Mouse (Mus musculus) cerebellum, postnatal 14 days (tissue): ENCODE measurements around the gene Selenop.
"Not testable (repeated sequence)": the region's sequence is repeated elsewhere in the genome, so short reads cannot be mapped to it uniquely, and the experiment has no call there.

Experiments used
- DNase-seq, 2 experiments: peaks; one replicate each; pipeline ENCODE4 v3.0.0; 2021; ENCODE audit warnings: mixed read lengths in 2 of 2

The Selenop gene

DNA sequence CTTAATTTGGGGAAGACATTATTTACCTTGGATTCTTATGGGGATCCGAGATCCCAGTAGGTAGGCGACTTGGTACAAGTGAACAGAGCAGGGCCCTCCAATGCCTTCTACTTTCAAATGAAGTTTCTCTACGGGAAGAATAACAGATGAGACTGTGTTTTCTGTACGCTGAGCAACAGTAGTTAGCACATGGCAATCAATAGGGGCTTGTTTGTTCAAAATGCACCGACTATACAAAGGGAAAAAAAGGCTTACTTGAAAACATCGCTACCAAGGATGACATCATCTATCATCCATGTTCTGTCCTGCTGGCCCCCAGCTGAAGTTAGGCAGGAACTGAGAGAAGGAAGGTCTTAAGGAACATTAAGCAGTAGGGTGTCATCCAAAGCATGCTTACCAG, at the start of gene Selenop:
Gene Selenop, plus strand, starts transcription at position 301 of the 400 bp plus-strand sequence.
- no peak for DNase-seq

DNA sequence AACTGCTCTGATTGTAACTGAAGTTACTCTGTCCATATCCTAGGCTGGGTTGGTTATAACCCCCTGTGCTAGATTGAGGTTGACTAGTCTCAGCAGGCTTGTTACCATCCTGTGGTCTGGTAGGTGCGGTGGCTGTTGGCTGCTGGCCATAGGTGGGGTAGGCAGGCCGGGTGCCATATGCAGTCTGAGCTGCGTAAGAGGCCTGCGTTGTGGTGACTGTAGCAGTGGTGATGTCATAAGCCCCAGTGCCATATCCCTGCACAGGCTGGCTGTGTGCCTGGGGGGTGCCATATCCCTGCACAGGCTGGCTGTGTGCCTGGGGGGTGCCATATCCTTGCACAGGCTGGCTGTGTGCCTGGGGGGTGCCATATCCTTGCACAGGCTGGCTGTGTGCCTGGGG, 49.7 kb upstream of the Selenop start:
- DNase-seq, result not testable (repeated sequence)

- DNase-seq, result no peak
Observed at GRCm38 (mm10) chr15:3222803-3223437, 45.4 kb upstream of the Selenop start.

DNA sequence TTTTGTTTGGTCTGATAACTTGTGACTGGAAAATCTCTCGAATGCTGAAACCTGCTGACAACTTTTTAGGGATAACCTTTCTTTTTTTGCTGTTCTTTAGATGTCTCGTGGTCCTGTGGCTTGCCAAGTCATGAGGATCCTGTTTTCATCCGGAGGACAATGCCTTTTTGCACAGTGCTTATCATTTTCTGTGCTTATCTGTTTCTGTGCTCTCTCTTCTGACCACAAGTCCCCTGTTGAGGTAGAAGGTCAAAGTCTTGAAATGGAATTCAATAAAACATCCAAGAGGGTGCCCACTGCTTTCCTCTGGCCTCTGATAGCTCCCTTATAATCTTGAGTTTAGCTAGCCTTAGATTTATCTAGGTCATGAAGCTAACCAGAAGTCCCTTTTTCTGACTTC, 41.8 kb upstream of the Selenop start:
- no peak for DNase-seq

- DNase-seq, result no peak
Observed at GRCm38 (mm10) chr15:3228185-3228584, 40.2 kb upstream of the Selenop start.

DNA sequence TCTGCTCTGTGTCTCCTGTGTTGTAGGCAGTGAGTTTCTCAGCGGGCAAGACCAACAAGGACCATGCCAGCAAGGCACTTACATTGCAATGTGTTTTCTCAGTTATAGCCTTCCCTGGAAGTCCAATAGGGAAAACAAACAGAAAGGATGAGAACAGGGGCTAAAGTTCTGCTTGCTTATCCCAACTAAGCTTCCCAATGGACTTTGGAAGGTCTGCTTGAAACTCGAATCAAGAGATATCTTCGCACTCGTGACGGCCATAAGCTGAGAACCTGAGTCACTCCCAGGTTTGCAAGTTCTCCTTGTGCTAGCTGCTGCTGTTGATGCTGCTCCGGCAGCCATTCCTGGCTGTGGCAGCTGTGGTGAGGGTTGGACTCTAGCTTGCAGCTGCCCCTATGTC, 39.4 kb upstream of the Selenop start:
- no peak for DNase-seq

DNA sequence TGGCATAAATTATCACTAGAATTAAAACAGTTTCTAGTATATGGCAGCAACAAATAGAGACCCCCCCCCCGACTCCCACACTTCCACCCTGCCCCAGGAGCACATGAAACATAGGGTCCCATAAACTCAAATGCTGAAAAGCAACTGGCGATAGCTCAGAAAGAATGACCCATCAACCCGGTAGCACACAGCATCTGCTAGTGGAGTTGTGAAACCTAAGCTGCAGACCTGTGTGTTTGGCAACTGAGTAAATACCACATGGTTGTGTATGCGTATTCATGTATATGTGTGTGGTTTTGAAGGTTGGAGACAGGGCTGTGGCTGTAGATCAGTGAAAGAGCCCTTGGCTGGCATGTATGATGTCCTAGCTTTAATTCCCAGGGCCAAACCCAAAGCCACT, 37.3 kb upstream of the Selenop start:
- DNase-seq, result no peak

DNA sequence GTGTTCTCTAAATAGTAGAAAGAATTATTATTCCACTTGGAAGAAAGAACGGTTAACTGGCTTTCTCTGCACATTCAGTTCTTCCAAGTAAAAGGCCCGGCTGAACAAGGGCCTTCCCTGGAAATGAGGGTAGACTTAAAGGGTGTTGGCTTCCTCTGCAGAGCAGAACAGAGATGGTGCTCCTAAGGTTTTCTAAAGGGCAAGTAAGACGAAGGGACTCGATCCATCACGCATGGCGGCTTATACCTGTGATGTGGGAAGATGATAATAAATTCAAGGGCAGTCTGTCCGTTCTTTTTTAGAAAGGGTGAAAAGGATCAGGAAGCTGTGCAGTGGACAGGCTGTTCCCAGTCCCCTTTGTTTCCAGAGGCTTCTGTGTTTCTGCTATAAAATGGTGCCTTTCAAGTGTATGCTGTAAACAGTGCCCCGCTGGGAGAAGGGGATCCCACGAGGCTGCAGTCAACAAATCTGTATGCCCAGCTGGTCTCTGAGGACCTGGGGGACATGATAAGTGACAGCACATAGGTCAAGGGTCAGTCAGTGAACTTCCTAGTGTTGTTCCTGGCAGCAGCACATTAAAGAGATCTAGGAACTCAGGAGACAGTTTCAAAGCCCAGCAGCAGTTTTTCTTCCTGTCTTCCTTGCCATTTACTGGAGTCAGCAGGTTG, 36.0 kb upstream of the Selenop start:
- no peak for DNase-seq

GRCm38 (mm10) chr15:3233837-3234551, 34.4 kb upstream of the Selenop start:
- no peak for DNase-seq

DNA sequence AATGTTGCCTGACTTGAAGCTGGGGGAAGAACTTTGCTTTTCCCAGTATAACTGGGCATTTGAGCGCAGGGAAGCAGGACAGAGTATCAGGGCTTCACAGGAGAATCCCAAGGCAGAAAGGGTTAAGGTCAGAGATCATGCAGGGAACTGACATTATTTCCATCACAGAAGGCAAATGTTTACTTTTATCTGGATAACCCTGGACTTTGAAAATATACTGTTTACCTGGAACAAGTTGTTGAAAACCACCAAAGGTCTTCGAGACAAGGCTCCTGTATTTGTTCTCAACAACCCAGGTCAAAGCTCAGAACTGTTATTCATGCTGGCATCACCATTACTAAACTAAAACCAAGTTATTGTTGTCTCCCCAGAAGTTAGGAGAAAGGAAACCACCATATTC, 32.0 kb upstream of the Selenop start:
- DNase-seq, result no peak

- no peak for DNase-seq
Observed at GRCm38 (mm10) chr15:3237963-3238362, 30.4 kb upstream of the Selenop start.

- not testable (repeated sequence) for DNase-seq
Observed at GRCm38 (mm10) chr15:3245036-3245435, 23.3 kb upstream of the Selenop start.

DNA sequence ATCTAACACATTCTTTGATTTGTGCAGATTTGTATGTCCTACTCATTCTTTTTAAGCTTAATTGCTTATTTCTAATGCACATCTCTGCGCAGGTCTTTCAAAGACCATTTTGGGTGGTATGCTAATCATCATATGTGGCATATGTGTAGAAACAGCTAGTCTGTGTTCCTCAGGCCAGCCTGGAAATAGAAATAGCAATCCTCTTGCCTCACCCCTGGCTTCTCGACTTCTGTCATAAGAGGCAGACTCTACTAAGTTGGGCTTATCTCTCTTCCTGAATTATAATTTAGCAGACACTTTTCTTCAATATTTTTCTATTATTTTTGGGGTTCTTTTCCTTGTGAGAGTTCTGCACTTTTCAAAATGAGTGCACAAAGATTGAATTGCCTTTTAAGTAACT, 17.7 kb upstream of the Selenop start:
- no peak for DNase-seq

DNA sequence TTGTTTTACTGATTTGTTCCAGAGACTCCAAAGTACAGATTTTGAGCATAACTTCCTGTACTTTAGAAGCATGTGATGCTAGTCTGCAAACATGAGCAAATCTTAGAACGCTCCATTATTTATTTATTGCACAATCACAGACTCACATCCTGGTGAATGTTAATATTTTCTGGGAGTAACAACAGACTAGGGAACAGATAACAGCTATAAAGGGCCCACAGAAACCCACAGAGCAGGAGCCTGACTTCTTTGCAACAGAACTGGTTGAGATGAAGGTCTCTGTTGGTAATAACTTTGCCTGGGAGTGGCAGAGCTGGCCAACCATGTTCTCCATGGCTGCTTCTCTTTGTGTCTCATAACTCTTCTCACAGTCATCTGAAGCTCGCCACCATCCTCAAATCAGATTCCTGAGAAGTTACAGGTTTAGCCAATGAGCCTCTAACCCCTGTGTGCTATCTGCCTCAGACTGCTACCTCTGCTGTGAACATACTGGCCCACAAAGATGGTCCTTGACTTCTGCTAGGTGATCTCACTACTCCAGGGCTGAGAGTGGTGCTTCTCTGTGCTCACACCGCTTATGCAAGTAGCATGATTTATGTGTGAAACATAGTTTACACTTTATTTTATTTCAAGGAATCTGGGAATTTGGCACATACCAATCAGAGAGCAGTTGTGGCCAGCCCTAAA, 17.2 kb upstream of the Selenop start:
- DNase-seq, result no peak

GRCm38 (mm10) chr15:3251718-3252067, 16.7 kb upstream of the Selenop start:
- no peak for DNase-seq

GRCm38 (mm10) chr15:3259025-3259424, 9.3 kb upstream of the Selenop start:
- DNase-seq, result no peak

- no peak for DNase-seq
Observed at GRCm38 (mm10) chr15:3260309-3260708, 8.0 kb upstream of the Selenop start.

DNA sequence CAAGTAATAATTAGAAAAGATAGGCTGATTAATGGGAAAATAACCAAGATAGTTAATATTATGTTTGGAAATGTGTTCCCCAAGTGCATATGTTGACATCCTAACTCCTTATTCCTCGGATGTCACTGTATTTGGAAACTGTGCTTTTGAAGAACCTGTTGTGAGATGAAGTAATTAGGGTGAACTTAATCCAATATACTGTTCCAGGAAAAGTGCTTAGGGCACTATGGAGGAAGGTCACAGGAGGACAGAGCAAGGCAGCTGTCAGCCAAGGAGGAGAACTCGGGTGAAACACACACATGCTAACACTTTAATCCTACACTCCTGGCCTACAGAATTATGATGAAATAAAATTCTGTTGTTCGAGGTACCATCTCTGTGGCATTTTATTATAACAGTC, 5.5 kb upstream of the Selenop start:
- DNase-seq, result no peak

GRCm38 (mm10) chr15:3264293-3264692, 4.1 kb upstream of the Selenop start:
- no peak for DNase-seq

- DNase-seq, result no peak
Observed at GRCm38 (mm10) chr15:3264828-3265227, 3.5 kb upstream of the Selenop start.

GRCm38 (mm10) chr15:3269496-3269895, 1.1 kb downstream of the Selenop start:
- no peak for DNase-seq

- DNase-seq, result no peak
Observed at GRCm38 (mm10) chr15:3269996-3270645, 1.8 kb downstream of the Selenop start.

DNA sequence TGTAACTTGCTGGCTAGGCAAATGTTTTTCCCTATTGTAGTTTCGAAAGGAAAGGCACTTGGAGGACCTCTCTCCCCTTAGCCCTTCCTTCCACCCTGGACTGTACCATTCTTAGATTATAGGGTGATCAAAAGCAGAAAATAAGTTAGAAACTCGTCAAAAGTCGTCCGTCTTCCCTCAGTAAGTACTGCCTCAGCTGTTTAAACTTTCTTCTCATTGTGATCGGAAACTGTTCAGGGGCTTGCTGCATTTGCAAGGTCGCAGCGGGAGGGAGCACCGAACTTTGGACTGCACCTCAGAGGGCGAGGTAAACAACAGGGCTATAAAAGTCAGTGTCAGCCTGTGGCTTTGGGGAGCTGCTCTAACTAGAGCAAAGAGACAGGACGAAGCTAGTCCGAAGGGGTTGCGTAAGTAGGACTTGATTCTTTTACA, 2.3 kb downstream of the Selenop start:
- peak; percentile 23 to 26 for DNase-seq
